In genomic region chr2:5371316-5371715, GRCm38 (mm10) we compare ENCODE assay signal across 24 mouse cellular contexts.
DNase-seq lines count a peak whose midpoint lies in the region; ATAC-seq and TF ChIP-seq lines count a peak whose summit lies in the region.
"Had no signal": no experiment of that assay in that cellular context is flagged by ENCODE, and none has a peak within 500 bp of the region (broad histone marks: within the 10 kb centered on the region; RNA-seq: fewer than 3 reads in every experiment).

No protein-coding gene starts in this region.

- H3K27ac ChIP-seq in midbrain, postnatal 0 days (ENCODE audit: low read depth, low read length): no peak overlapping the region
- no peak overlapping the region for H3K27ac ChIP-seq in kidney, embryonic 15.5 days
- H3K27ac ChIP-seq: forebrain, embryonic 13.5 days; heart, embryonic 13.5 days; hindbrain, embryonic 15.5 days; liver, embryonic 14.5 days; midbrain, embryonic 10.5 days; midbrain, embryonic 15.5 days had no signal

- H3K9ac ChIP-seq in midbrain, postnatal 0 days (replicated peaks; ENCODE audit: low read length, poor library complexity, severe bottlenecking): no peak overlapping the region
- H3K9ac ChIP-seq in kidney, embryonic 15.5 days: no peak overlapping the region
- H3K9ac ChIP-seq: forebrain, embryonic 13.5 days; heart, embryonic 13.5 days; hindbrain, embryonic 15.5 days; liver, embryonic 14.5 days; midbrain, embryonic 15.5 days had no signal

- 81% methylated on average over 3 of the region's 3 CpGs for WGBS in midbrain, postnatal 0 days
- 82% methylated on average over 3 of the region's 3 CpGs for WGBS in kidney, embryonic 15.5 days

- DNase-seq in cerebellum, postnatal 4 days (ENCODE audit: low spot score in 2 of 2): no peak
- DNase-seq in brain, adult 2 months (ENCODE audit: low read depth, low spot score): peak; percentile 59
- DNase-seq in cerebellum, adult 8-10 months: peak; percentile 32
- peak; percentile 54 to 71 for DNase-seq in cerebellum, postnatal 25 days
- no peak for DNase-seq in midbrain, postnatal 0 days (ENCODE audit: low spot score)
- DNase-seq: adrenal gland, postnatal 10 days; gastrocnemius, postnatal 10 days; heart, postnatal 10 days; kidney, adult 11 months; kidney, postnatal 36 days; liver; lung, adult 2 months; lung, postnatal 14 days had no signal

- no peaks in the 10 kb centered on the region for H3K27me3 ChIP-seq in midbrain, postnatal 0 days (ENCODE audit: insufficient read depth, low read length)
- H3K27me3 ChIP-seq in kidney, embryonic 15.5 days: no peaks in the 10 kb centered on the region
- H3K27me3 ChIP-seq: CH12.LX; forebrain, embryonic 13.5 days; heart, embryonic 13.5 days; hindbrain, embryonic 15.5 days; midbrain, embryonic 15.5 days had no signal

- H3K9me3 ChIP-seq in midbrain, postnatal 0 days (ENCODE audit: low read length): no peaks in the 10 kb centered on the region
- H3K9me3 ChIP-seq in kidney, embryonic 15.5 days (replicated peaks): no peaks in the 10 kb centered on the region
- H3K9me3 ChIP-seq: forebrain, embryonic 13.5 days; heart, embryonic 13.5 days; hindbrain, embryonic 15.5 days; midbrain, embryonic 10.5 days; midbrain, embryonic 15.5 days had no signal

- TF ChIP-seq CTCF in midbrain, postnatal 0 days (IDR thresholded peaks at IDR 0.05): no peak

- H3K4me2 ChIP-seq in midbrain, postnatal 0 days (ENCODE audit: low read depth, low read length, poor library complexity, severe bottlenecking): no peak overlapping the region
- H3K4me2 ChIP-seq in kidney, embryonic 15.5 days: no peak overlapping the region
- H3K4me2 ChIP-seq: forebrain, embryonic 13.5 days; heart, embryonic 13.5 days; hindbrain, embryonic 15.5 days; midbrain, embryonic 15.5 days had no signal

- no peak overlapping the region for H3K4me3 ChIP-seq in midbrain, postnatal 0 days (ENCODE audit: low read depth, low read length)
- no peak overlapping the region for H3K4me3 ChIP-seq in kidney, embryonic 15.5 days (replicated peaks)
- H3K4me3 ChIP-seq: forebrain, embryonic 13.5 days; heart, embryonic 13.5 days; hindbrain, embryonic 15.5 days; midbrain, embryonic 10.5 days; midbrain, embryonic 15.5 days had no signal

- H3K4me1 ChIP-seq in midbrain, postnatal 0 days (ENCODE audit: insufficient read depth, low read length): no peaks in the 10 kb centered on the region
- no peaks in the 10 kb centered on the region for H3K4me1 ChIP-seq in kidney, embryonic 15.5 days
- H3K4me1 ChIP-seq: heart, embryonic 13.5 days; hindbrain, embryonic 15.5 days; midbrain, embryonic 15.5 days had no signal

- H3K36me3 ChIP-seq in midbrain, postnatal 0 days (ENCODE audit: insufficient read depth, low read length): no peaks in the 10 kb centered on the region
- H3K36me3 ChIP-seq in kidney, embryonic 15.5 days: no peaks in the 10 kb centered on the region
- H3K36me3 ChIP-seq: heart, embryonic 13.5 days; hindbrain, embryonic 15.5 days; midbrain, embryonic 10.5 days; midbrain, embryonic 15.5 days had no signal

- 0 out of 2 replicates have a peak, but pooled peaks have one; percentile 47 for ATAC-seq in cerebellum, adult (ENCODE audit: insufficient number of reproducible peaks, low FRiP score, low TSS enrichment)
- ATAC-seq in midbrain, postnatal 0 days (ENCODE audit: low FRiP score): no peak
- ATAC-seq in kidney, embryonic 15.5 days (replicated peaks; ENCODE audit: low FRiP score): no peak
- ATAC-seq: activated CD4-positive, CD25-positive, alpha-beta regulatory T cell, adult 4 months; forebrain, embryonic 13.5 days; inflammation-experienced regulatory T-cells, adult 6 months; midbrain, embryonic 15.5 days had no signal

Comparison
In these comparisons a context has a peak if more than half of its experiments do, and no peak if none do; other contexts are left out.
1. DNase-seq: peak in brain, adult 2 months (single experiment), cerebellum, adult 8-10 months (single experiment) and cerebellum, postnatal 25 days (2 of 2); none in cerebellum, postnatal 4 days (0 of 2) and midbrain, postnatal 0 days (single experiment).